Mouse (Mus musculus): Measurements from ENCODE around the gene Dnm1. TPM values are rescaled to one million over a fixed set of nuclear protein-coding genes. Genes with fewer than 3 reads are reported as not detected.
"Not testable (repeated sequence)": the region's sequence is repeated elsewhere in the genome, so short reads cannot be mapped to it uniquely, and the experiment has no call there.

Gene Dnm1
- total RNA-seq, 2 experiments from 2014 or later, result 1,309 to 1,323 TPM

DNA sequence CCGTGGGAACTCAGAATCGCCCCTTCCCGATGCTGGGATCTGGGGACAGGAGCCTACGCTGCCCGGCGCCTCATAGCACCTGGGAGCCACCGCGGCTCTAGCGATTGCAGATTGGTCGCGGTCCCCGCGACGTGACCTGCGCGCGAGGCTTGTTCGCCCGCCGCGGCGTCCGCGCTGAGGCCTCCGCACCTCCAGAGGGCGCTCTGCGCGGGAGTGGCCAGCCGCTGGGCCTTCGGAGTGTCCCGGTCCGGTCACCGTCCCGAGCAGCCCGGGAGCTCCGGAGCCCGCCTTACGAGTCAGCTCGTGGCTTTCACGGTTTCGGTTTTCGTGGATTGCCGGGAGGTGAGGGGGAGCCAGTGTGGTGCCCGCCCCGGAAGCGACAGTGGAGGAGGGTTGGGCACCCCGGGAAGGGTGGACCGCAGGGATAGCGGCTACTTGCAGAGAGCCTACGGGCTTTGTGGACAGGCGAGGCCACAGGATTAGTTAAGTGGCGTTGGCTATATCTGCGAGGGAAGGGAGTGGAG is 9.7 kb upstream of the Dnm1 start:
- peak; percentile 90 to 91 for DNase-seq (ENCODE audit: extremely low spot score in 1 of 2, low spot score in 1 of 2)

DNA sequence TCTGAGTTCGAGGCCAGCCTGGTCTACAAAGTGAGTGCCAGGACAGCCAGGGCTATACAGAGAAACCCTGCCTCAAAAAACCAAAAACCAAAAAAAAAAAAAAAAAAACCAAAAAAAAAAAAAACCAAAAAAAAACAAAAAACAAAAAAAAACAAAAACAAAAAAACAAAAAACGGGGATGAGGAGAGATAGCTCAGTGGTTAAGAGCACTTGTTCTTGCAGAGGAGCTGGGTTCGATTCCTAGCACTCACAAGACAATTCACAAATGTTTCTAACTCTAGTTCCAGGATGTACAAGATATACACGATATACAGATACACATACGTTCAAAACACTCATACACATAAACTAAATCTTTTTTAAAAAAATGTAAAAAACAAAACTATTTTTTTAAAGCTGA is 9.1 kb upstream of the Dnm1 start:
- DNase-seq (ENCODE audit: extremely low spot score in 1 of 2, low spot score in 1 of 2), result not testable (repeated sequence)

DNA sequence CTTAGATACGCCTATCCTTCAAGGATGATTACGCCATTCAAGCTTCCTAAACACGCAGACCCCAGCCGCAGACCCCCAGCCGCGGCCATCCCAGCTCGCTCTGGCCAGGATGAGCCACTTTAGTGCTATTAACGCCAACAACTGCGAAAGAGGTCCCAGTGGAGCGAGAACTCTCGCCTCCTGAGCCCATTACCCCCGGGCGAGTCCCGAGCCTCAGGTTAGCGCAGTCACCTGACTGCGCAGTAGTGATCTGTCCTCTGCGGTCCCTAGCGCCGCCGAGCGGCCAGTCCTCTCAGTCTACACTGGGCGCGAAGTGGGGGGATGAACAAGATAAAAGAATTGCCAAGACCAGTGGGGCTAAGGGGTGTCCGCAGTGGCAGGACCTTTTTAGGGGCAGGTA is 8.3 kb upstream of the Dnm1 start:
- peak in 1 of 2 experiments; percentile 63 for DNase-seq (ENCODE audit: extremely low spot score in 1 of 2, low spot score in 1 of 2)

DNA sequence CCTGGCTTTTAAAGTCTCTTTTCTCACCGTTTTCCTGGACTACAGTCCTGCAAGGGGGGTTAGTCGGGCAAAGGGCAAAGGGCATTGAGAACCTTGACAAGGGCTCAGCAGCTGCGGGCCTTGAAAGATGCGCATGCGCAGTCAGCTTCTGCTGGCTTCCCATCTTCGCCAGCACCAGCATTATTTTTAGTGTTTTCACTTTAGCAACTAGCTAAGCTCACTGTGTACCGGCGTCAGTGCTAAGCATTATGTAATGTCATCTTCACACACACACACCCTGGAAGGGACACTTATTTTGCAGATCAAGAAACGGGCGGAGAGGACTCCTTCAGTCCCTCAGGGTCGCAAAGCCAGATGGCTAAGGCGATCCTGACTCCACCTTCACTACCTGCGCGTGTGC is 7.6 kb upstream of the Dnm1 start:
- DNase-seq (ENCODE audit: extremely low spot score in 1 of 2, low spot score in 1 of 2), result peak; percentile 67 to 71

DNA sequence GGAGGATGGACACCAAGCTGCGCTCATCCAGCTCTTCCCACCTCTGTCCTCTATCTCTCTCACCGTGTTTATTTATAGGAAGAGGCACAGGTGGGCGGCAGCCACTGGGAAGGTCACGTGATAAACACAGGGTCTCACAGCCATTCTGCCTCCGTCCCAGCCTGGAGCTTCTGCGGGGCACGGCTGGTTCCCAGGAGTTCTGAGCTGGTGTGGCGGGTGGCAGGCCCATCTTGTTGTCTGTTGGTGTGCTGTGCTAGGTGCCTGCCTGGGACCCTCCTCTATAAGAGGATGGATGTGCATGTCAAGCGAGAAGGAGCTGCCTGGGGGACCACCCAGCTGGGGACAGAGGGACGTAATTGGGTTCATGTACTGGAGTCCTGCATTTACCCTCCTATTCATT is 5.2 kb upstream of the Dnm1 start:
- DNase-seq (ENCODE audit: extremely low spot score in 1 of 2, low spot score in 1 of 2), result no peak

DNA sequence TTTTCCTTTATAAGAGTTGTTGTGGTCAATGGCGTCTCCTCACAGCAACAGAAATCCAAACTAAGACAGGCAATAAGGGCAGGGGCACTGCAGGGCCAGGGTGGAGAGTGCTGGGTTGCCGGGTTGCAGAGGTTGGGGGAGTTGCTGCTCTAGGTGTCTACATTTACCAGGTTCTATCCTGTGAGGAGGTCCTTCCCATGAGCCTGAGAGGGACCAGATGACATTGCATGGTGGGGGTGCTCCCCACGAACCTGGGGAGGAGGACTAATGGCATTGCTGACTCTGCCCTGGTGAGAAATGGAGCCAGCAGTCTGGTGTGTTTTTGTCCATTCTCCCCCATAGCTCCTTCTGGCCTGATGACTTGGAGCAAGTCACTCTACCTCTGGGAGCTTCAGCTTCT is 4.6 kb upstream of the Dnm1 start:
- DNase-seq (ENCODE audit: extremely low spot score in 1 of 2, low spot score in 1 of 2), result no peak

DNA sequence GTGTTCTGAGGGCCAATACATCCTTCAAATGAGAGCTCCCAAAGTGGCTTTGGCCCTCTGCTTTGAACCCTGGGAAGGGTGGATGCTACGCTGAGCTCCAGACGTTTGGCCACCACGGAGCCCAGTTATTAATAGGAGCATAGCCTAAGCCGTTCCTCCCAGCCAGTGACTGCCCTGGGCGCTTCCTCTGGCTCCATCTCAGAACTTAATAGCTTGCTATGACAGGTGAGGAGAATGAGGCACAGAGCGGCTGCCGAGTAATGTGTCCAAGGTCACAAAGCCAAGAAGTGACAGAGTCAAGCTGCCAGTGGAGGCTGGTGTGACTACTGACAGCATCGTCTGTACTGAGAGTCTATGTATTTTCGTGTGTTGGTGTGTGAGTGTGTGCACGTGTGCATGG is 3.1 kb upstream of the Dnm1 start:
- DNase-seq (ENCODE audit: extremely low spot score in 1 of 2, low spot score in 1 of 2), result no peak

DNA sequence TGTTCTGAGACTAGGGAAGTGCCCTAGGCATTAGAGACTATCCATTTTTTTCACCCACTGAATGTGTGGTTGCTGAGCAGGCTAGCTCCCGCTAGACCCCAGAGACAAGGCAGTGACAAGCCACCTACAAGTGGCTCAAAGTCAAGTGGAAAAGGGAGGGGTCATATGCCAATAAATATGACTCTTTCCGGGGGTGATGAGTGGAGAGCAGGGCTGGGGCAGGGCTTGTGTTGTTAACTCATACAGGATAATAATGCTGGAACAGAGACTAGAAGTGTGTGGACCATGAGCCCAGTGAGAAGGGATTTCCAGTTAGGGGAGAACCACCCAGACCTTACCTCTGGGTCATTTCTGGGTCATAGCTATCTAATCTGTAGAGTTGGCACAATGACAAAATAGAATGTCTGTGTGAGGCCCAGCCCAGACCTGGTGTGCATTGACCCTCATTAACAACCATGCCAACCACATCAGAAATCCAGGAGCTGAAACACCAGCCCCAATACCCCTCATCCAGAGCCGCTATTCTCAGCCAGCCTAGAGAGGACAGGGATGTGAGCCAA is 1.3 kb upstream of the Dnm1 start:
- DNase-seq (ENCODE audit: extremely low spot score in 1 of 2, low spot score in 1 of 2), result no peak

DNA sequence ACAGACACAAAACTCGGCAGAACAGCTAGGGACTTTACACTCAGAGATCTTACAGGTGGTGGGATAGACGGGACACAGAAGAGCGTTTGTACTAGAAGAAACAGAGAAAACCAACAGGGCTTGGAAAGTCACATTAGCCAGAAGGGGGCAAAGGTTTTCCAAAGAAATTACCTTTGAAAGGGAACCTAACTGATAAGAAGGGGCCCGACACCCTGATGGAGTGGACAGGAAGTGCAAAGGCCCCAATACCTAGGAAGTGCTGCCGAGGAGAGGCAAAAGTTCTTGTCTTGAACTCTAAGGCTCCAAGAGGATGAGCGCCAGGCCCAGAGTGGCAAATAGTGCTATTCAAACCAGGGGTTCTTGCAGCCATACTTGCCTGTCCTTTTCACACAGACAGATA is 698 bp upstream of the Dnm1 start:
- no peak for DNase-seq (ENCODE audit: extremely low spot score in 1 of 2, low spot score in 1 of 2)

DNA sequence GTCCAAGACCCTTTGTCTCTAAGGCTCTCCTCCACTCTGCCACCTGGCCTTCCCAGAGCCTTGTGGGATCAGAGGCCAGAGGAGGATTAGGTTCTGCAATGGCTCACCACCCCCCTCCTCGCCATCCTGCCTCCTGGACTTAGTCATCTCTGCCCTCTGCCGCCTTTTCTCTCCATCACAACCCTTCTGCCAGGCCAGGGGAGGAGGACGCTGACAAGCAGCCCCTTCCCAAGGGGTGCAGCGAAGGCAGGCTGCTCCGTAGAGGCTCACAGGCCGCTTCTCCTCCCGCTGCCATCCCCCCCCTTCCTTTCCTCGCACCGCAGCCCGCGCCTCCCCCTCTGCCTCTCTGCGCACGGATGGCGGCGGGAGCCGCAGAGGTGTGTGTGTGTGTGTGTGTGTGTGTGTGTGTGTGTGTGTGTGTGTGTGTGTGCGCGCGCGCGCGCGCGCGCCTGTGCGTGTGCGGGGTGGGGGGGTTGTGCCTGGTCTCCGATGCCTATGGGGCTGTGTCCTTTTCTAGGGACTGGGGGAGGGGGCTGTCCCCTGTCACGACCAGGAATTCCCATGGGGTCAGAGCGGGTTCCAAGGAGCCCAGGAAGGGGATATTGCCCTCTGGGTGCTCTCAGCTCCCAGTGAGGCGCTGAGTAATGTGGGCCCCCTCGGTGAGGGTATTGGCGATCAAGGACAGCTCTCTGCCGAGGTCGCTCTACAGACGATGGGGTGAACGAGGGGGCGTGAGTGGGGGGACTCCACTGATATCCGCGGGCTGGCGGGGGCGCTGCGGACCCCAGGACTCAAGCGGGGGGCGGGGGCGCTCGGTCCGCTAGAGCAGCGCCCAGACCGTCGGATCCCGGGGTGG is 759 bp downstream of the Dnm1 start, which contains the start of gene Ciz1:
Ciz1 (plus strand) TSS at position 177 of the 856 bp plus-strand sequence.
- DNase-seq (ENCODE audit: extremely low spot score in 1 of 2, low spot score in 1 of 2), result no peak

DNA sequence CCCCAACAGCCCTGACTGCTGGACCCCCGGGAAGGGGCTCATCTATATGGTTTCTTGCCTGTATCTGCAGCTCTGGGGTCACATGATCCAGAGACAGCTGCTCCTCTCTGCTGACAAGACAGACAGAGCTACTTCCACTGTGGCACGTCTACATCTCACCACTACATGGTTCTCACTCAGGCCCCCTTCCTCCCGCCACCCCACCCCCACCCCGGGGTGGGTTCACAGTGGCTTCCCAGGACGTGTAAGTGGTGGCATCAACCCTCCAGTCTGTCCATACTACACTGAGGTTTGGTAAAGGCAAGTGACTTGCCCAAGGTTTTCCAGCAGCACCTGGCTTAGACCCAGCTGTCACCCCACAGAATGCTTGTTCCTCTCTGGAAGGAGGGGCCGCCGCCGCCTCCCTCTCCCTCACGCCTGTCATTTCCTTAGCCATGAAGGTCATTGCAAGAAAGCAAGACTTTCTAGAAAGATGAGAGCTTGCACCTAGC is 1.6 kb downstream of the Dnm1 start:
- no peak for DNase-seq (ENCODE audit: extremely low spot score in 1 of 2, low spot score in 1 of 2)

DNA sequence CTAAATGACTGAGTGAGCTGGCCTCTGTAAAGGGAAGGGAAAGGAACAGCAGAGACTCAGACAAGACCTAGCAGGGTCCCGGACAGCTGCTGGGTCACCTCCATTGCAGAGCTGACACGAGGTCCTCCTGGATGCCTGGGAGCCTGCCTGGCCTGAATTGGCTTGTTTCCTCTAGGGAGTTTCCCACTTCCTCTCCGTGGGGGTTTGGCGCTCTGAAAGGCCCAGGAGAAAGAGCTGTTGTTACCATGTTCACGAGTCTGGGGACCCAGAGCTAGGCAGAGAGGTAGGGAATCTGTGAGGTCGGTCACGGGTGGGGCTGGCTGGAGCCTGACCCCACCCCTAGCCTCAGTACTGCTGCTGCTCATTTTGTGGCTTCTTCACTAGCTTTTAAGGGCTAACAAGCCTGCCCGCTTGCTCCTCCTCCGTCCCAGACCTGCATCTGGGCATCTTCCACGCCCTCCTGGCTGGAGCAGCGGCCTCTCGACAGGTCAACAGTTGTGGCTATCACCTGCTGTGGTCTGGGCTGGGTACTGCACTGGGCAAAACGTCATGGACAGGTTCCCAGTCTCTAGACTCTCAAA is 2.6 kb downstream of the Dnm1 start:
- DNase-seq (ENCODE audit: extremely low spot score in 1 of 2, low spot score in 1 of 2), result no peak

DNA sequence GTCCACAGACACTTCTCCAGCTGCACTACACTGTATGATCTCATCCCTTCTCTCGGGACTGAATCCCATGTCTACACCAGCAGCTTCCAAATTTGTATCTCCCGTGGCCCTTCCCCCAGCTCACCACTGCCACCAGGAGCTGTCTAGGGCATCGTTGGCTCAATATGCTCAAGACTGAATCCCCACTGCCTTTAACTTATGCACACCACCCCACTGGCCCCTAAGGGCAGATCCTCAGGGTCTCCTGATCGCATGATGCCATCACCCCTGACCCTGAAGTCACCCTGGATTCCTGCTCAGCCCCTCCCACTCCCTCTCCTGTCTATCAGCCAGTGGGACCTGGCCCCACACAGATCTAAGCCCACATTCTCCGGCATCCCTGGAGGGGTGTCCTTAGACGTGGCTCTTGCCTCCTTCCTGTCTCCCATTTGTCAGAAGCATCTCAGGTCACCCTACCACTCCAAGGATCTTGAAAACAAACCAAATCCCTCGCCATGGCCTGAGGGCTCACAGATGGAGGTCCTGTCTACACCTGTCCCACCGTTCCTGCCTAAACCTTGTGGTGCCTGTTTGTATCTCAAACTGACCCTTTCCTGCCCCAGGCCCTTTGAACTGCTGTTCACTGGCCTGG is 3.4 kb downstream of the Dnm1 start:
- no peak for DNase-seq (ENCODE audit: extremely low spot score in 1 of 2, low spot score in 1 of 2)

DNA sequence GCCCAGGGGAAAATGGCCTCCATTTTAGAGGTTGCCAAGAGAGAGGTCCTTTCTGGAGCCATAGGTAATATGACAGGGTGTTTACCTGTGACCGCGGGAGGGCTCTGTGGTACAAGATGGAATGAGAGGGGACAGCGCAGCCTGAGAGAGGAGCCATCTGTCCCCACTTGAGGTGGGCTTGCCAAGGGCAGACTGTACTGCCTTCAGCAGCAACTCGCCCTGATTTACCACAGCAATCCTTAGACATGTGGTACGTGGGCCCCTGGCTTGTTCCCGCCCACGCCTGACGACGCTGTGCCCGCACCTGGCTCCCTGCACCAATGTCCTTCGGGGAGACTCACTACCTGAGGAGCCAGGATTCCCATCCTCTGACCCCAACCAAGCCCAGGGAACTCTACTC is 4.8 kb downstream of the Dnm1 start:
- DNase-seq (ENCODE audit: extremely low spot score in 1 of 2, low spot score in 1 of 2), result no peak

DNA sequence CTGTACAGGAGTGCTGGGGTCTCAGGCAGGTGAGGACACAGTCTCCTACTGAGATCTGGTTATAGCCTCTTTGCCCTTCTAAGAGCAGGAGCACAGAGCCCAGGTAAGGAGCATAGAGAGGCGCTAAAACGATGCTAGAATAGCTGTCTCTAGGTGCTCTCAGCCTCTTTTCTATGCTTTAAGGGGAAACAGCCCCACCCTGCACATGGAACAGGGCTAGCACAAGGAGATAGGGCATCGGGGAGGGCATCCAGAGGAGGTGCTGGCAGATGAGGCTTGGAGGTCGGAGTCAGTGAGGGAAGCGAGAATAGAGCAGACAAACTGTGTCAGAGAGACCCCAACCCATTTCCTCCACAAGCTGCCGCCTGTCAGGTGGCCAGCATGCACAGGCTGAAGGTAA is 6.1 kb downstream of the Dnm1 start:
- DNase-seq (ENCODE audit: extremely low spot score in 1 of 2, low spot score in 1 of 2), result no peak

DNA sequence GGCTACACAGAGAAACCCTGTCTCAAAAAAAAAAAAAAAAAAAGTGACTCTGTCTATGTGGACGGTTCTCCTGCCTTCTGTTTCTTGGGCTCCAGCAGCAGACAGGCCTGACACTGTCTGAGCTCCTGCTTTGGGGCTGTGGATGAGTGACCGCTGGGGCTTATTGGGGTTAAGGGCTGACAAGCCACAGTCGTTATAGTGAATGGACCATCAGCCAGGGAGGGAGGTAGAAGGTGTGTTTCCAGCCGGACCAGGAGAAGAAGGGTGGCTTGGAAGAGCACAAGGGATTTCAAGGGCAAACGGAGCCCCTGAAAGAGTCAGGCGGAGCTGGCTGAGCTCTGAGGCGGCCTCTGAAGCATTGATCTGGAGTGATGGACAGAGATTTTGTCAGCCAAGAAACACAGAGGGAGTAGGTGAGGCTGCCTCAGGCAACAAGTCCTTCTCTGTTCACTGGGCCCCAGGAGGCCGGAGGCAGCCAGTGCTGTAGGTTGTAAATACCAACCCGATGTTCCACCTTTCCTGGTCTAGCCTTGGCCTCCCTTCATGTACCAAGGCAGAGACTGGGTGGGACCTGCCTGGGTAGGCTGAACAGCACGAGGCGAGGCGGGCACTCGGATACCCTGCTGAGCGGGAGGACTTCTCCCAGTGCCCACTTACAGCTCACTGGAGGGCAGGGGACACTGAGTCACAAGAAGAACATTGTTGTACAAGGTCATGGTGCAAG is 8.4 kb downstream of the Dnm1 start:
- no peak for DNase-seq (ENCODE audit: extremely low spot score in 1 of 2, low spot score in 1 of 2)

DNA sequence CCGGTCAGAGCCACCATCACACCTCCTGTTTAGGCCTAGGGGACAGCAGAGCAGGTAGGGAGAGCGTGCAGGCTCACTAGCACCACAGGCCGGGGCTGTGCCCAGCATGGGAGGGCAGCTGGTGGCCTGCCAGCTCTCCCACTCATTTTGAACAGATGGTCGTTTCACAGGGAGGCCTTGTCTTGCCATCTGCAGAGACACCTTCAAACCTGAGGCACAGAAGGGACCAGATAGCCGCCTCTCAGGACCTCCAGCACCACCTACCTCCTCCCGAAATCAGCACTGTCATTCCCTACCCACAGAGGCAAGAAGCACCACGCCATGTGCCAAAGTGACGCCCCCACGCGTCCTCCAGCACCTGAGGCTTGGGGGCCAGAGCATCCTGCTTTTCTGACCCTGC is 9.1 kb downstream of the Dnm1 start:
- no peak for DNase-seq (ENCODE audit: extremely low spot score in 1 of 2, low spot score in 1 of 2)

DNA sequence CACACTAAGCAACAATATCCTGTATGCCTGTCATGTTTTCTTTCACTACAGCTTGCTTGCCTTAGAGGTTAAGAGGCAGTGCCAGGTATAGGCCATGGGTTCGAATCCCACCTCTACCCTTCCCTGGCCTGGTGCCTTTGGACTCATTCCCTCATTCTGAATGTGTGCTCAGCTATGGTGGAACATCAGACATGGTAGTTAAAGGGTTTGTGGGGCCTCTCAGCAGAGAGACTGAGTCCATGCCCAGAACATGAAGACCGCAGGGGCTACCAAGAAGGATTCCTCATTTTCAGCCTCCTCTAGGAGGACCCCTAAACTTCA is 9.8 kb downstream of the Dnm1 start:
- DNase-seq (ENCODE audit: extremely low spot score in 1 of 2, low spot score in 1 of 2), result no peak

DNA sequence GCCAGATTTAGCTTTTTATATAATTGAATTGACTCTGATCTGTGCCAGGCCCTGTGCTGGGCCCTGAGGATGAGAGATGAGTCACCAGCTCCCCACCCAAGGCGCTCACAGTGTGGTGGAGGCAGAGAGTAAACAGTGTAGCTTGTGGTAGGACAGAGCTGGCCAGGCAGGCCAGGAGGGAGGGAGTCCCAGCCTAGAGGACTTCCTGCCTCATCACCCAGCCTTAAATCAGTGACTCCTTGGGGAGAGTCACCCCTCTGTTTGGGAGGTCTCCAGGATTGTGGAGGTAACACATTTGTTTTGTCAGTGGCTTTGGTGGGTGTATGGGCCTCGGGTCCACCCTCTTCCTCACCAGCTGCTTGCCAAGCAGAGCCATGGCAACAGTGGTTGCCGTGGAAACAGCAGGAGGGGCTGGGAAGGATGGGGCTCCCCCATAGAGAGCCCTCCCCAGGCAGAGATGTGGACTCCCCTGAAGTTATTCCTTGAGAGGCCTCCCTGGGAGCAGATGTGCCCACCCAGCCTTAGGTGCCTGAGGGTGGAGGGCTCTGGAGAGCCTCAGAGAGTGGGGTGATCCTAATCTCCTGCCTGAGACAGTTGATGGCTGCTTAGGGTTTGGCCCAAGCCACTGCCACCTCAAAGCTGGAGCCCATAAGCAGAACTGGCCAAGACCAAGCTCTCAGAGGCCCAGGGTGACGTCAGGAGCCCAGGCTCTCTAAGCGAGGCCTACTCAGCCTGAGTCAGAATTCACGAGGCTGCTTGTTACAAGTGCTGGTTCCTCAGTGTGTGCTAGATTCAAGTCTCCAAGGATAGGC is 10.4 kb downstream of the Dnm1 start:
- DNase-seq (ENCODE audit: extremely low spot score in 1 of 2, low spot score in 1 of 2), result peak in 1 of 2 experiments; percentile 55

DNA sequence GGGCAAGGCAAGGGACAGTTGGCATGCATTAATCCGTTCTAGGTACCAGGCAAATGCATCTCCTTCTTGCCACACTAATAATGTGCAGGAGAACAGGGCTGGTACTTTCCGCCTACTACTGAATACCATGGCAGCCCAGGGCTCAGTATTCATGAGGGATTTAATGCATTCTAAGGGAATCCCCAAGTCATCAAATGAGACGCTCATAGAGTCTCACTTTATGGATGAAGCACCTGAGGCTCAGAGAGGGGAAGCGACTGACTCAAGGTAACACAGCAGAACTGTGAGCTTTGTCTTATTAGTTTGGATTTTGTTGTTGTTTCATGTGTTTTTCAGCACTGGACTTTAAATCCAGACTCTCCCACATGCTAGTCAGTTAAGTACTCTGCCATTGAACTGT is 11.1 kb downstream of the Dnm1 start:
- no peak for DNase-seq (ENCODE audit: extremely low spot score in 1 of 2, low spot score in 1 of 2)

All from layer of hippocampus, postnatal 25 days (tissue).